Mouse (Mus musculus) thymus, adult 2 months (tissue): ENCODE measurements at regions not wholly inside any gene's neighbourhood (a gene's known extent, or its start where the extent isn't known, plus 50 kb on each side); places are given as distances from the start of the nearest gene placed in this dataset.

ENCODE experiments used
- DNase-seq: peaks from one replicate; pipeline ENCODE4 v3.0.0; 2021
- H3K27ac ChIP-seq: fragments of 200-500 bp; 2 replicates; pipeline ENCODE4 v1.5.1; 2012; ENCODE audit warnings: low read length, control low read depth; ENCODE audit not compliant: control insufficient read depth, insufficient read depth
- H3K27me3 ChIP-seq: fragments of 200-500 bp; 2 replicates; pipeline ENCODE4 v1.6.1; 2012; ENCODE audit warnings: mild to moderate bottlenecking, low read length, moderate library complexity, mixed read lengths; ENCODE audit not compliant: control insufficient read depth, insufficient read depth
- H3K36me3 ChIP-seq: fragments of 200-500 bp; 2 replicates; pipeline ENCODE4 v1.6.1; 2012; ENCODE audit warnings: mild to moderate bottlenecking, low read length, moderate library complexity; ENCODE audit not compliant: control insufficient read depth, insufficient read depth
- H3K4me1 ChIP-seq: fragments of 200-500 bp; replicated peaks from 2 replicates; pipeline ENCODE4 v1.6.1; 2012; ENCODE audit warnings: low read length; ENCODE audit not compliant: control insufficient read depth, insufficient read depth
- H3K4me3 ChIP-seq: fragments of 200-500 bp; 2 replicates; pipeline ENCODE4 v1.5.1; 2012; ENCODE audit warnings: mild to moderate bottlenecking, low read length, control low read depth, moderate library complexity; ENCODE audit not compliant: control insufficient read depth, insufficient read depth
- CTCF ChIP-seq: fragments of 200-500 bp; IDR thresholded peaks from 2 replicates; pipeline ENCODE4 v1.5.1; 2012; ENCODE audit warnings: mild to moderate bottlenecking, control low read depth, low read length, moderate library complexity, borderline replicate concordance; ENCODE audit not compliant: control insufficient read depth, poor library complexity, insufficient read depth; ENCODE audit errors: extremely low read depth
- POLR2A ChIP-seq: fragments of 200-500 bp; IDR thresholded peaks from 2 replicates; pipeline ENCODE4 v1.6.1; 2012; ENCODE audit warnings: mild to moderate bottlenecking, low read length, control low read depth, moderate library complexity; ENCODE audit not compliant: control insufficient read depth, poor library complexity, insufficient read depth; ENCODE audit errors: extremely low read depth
- WGBS: fragments of 180-500 bp; shearing (Covaris S2); methylation state at CpG from one replicate; pipeline ENCODE4 v1.1.7; 2018; 5-methylcytosine and 5-hydroxymethylcytosine counted together

DNA sequence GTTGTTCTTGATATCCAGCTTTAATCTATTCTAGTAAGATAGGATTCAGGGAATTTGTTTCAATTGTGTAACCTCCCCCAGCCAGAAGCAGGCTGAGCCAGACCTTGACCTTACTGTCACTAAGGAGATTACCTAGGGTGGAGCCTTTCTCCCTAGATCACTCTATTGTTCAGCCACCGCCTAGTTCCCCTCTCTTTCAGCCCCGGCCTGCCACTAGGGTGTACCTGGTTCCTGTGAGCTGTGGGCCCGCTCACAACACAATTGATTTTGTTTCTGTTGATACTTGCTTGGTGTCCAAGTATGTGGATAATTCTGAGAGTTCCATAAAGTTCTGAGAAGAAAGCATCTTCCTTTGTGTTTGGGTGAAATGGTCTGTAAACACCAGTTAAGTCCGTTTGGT is 228.8 kb upstream of the Fam3c start:
- 85% methylated on average over 4 of the region's 4 CpGs for WGBS
- H3K4me1 ChIP-seq = no peaks in the 10 kb centered on the region
- H3K27ac ChIP-seq = no peak overlapping the region
- no peak for DNase-seq
- H3K36me3 ChIP-seq = no peaks in the 10 kb centered on the region
- no peak overlapping the region for H3K4me3 ChIP-seq
- TF ChIP-seq CTCF (no peak), POLR2A (no peak)
- no peaks in the 10 kb centered on the region for H3K27me3 ChIP-seq

GRCm38 (mm10) chr6:22572925-22573324 is 216.9 kb upstream of the Fam3c start:
- Histone ChIP-seq H3K27ac (no peak overlapping the region), H3K4me3 (no peak overlapping the region), H3K4me1 (no peaks in the 10 kb centered on the region), H3K27me3 (no peaks in the 10 kb centered on the region), H3K36me3 (no peaks in the 10 kb centered on the region)
- DNase-seq = no peak
- WGBS = 34% methylated on average over 1 of the region's 1 CpGs
- no peak for TF ChIP-seq CTCF

DNA sequence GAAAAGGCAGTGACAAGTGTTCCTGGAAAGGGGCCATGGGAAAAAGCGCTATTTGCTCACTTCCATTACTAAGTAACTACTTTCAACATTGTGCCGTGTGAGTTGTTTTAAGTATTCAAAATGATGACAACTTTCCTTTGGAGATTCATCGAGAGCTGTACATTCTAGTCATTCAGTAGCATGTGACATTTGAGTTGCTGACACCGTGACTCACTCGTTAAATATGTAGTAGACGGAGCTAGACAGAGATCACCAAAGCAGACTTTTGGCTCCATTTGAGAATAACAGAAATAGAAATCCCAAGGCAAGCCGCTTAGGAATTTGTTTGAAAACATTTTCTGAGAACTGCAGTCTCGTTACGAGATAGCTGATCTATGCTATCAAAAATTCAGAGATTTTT is 211.8 kb upstream of the Fam3c start:
- WGBS = 93% methylated on average over 9 of the region's 9 CpGs
- no peak for DNase-seq

GRCm38 (mm10) chr6:22548296-22549245 is 192.5 kb upstream of the Fam3c start:
- no peak for DNase-seq
- no peak for TF ChIP-seq CTCF
- Histone ChIP-seq H3K27me3 (no peaks in the 10 kb centered on the region), H3K36me3 (no peaks in the 10 kb centered on the region), H3K27ac (no peak overlapping the region), H3K4me3 (no peak overlapping the region), H3K4me1 (no peaks in the 10 kb centered on the region)
- 89% methylated on average over 13 of the region's 13 CpGs for WGBS

More for the DNA sequence above, 211.8 kb upstream of the Fam3c start:
- TF ChIP-seq CTCF = no peak
- no peak for TF ChIP-seq POLR2A
- Histone ChIP-seq H3K27me3 (no peaks in the 10 kb centered on the region), H3K36me3 (no peaks in the 10 kb centered on the region), H3K4me3 (no peak overlapping the region), H3K4me1 (no peaks in the 10 kb centered on the region), H3K27ac (no peak overlapping the region)

DNA sequence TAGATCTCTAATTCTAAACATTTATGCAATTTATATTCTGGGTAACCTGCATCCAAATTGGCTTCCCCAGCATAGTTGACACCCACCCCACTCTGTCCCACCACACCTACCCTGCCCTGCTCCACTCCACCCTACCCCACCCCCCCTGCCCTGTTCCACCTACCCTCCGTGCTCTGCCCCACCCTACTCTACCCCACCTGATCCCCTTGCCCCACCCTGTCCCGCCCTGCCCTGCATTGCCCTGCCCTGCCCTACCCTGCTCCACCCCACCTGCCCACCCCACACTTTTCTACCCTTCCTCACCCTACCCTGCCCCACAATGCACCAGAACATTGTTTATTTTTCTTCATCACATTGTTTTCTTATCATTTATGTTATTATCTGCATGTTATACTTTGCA is 185.6 kb upstream of the Fam3c start:
- Histone ChIP-seq H3K36me3 (no peaks in the 10 kb centered on the region), H3K27ac (no peak overlapping the region), H3K27me3 (no peaks in the 10 kb centered on the region), H3K4me3 (no peak overlapping the region), H3K4me1 (no peaks in the 10 kb centered on the region)
- WGBS = 71% methylated on average over 2 of the region's 2 CpGs
- no peak for TF ChIP-seq CTCF
- TF ChIP-seq POLR2A = no peak
- DNase-seq = no peak

DNA sequence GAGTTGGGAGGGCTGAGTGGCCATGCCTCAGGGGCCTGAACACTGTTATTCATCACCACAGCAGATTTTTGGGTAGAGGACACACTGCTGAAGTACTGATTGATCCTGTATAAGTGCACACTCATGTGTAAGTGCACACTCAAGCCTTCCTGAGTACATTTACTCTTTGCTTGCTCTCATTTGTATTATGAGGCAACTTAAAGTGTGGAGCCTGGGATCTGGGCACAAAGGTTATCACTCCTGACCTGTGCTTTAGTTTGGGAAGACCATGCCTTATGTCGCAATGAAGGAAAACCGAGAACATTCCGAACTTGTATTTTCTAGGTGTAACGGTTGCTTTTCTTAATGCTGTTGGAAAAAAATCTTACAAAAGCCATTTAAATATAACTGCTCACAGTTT is 182.2 kb upstream of the Fam3c start:
- Histone ChIP-seq H3K27me3 (no peaks in the 10 kb centered on the region), H3K36me3 (no peaks in the 10 kb centered on the region), H3K4me3 (no peak overlapping the region), H3K4me1 (no peaks in the 10 kb centered on the region), H3K27ac (no peak overlapping the region)
- TF ChIP-seq POLR2A (no peak), CTCF (no peak)
- DNase-seq = no peak
- WGBS = 98% methylated on average over 4 of the region's 4 CpGs

DNA sequence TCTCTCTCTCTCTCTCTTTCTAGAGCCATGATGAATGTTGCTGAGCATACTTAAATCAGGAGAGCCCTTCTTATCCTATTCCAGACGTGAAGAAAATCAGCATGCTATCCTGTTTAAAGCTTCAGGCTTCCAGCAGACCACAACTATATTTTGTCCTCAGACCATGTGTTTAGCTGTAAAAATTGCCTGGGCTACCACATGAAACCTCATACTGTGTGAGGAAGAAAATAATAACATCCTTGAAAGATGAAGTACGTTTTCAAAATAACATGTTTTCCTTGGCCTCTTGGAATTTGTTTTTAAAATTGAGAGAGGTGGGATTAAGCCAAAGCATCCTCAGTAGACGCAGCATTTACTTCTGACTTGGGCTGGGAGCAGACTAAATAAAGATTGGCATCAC is 168.3 kb upstream of the Fam3c start:
- H3K36me3 ChIP-seq = no peaks in the 10 kb centered on the region
- 80% methylated on average over 3 of the region's 3 CpGs for WGBS
- H3K4me1 ChIP-seq = no peaks in the 10 kb centered on the region
- no peak for DNase-seq
- H3K4me3 ChIP-seq = no peak overlapping the region
- no peaks in the 10 kb centered on the region for H3K27me3 ChIP-seq
- TF ChIP-seq POLR2A = no peak
- TF ChIP-seq CTCF = no peak
- no peak overlapping the region for H3K27ac ChIP-seq
